In genomic region chr10:109003482-109003881, GRCm38 (mm10) we compare ENCODE assay signal across 23 mouse cellular contexts. TPM values are rescaled to one million over a fixed set of nuclear protein-coding genes. Genes with fewer than 3 reads are reported as not detected.
DNase-seq lines count a peak whose midpoint lies in the region; ATAC-seq and TF ChIP-seq lines count a peak whose summit lies in the region.
"Had no signal": no experiment of that assay in that cellular context is flagged by ENCODE, and none has a peak within 500 bp of the region (broad histone marks: within the 10 kb centered on the region; RNA-seq: fewer than 3 reads in every experiment).

No protein-coding gene starts in this region.

- no peak for TF ChIP-seq POLR2A in cortical plate, adult 2 months (IDR thresholded peaks at IDR 0.05; ENCODE audit: extremely low read depth, insufficient read depth, low read length)

- no peak for ATAC-seq in cerebellum, adult (ENCODE audit: insufficient number of reproducible peaks, low FRiP score, low TSS enrichment)
- no peak for ATAC-seq in megakaryocyte, adult 5-6 weeks (ENCODE audit: poor library complexity, severe bottlenecking)
- ATAC-seq: Patski had no signal

- peak; percentile 64 for DNase-seq in cerebellum, adult 11 months
- peak; percentile 29 for DNase-seq in left cerebral cortex, postnatal 4 days
- DNase-seq in left cerebral cortex, adult 8-10 months (ENCODE audit: low spot score in 2 of 2) = no peak
- DNase-seq in cerebellum, adult 8-10 months = peak; percentile 72
- no peak for DNase-seq in thymus, postnatal 14 days
- DNase-seq: adrenal gland, adult 8-10 months; gastrocnemius, postnatal 25 days; heart, adult 2 months; kidney, adult 11 months; liver, embryonic 13.5 days; lung, postnatal 4 days; spleen, adult 18-20 months; thymus, adult 18-20 months had no signal

- no peak overlapping the region; the same call in 1 of the 2 replicates for H3K4me3 ChIP-seq in cortical plate, adult 2 months (ENCODE audit: insufficient read depth, low read length)
- H3K4me3 ChIP-seq: embryonic facial prominence, embryonic 15.5 days; forebrain, embryonic 10.5 days; heart, adult 2 months; heart, embryonic 15.5 days; limb, embryonic 12.5 days; liver, embryonic 13.5 days; lung, embryonic 15.5 days had no signal

- TF ChIP-seq CTCF in cortical plate, adult 2 months (IDR thresholded peaks at IDR 0.05; ENCODE audit: extremely low read depth, insufficient read depth, low read length) = no peak

- intact Hi-C loops in left cerebral cortex, postnatal 4 days (cut with DNase I) = loop anchor here (10.0 kb wide), 1 partner anchor 549 kb away; no protein-coding TSS in a partner anchor

- peaks cover 6% of the 10 kb centered on the region for H3K4me1 ChIP-seq in cortical plate, adult 2 months (ENCODE audit: control insufficient read depth, insufficient read depth, low read length)
- H3K4me1 ChIP-seq: embryonic facial prominence, embryonic 15.5 days; forebrain, embryonic 10.5 days; heart, embryonic 15.5 days; limb, embryonic 12.5 days; liver, embryonic 13.5 days; lung, embryonic 15.5 days had no signal

- peak overlapping the region; percentile 84 for H3K27ac ChIP-seq in cortical plate, adult 2 months (ENCODE audit: insufficient read depth, low read length)
- H3K27ac ChIP-seq: embryonic facial prominence, embryonic 15.5 days; forebrain, embryonic 10.5 days; heart, adult 2 months; heart, embryonic 15.5 days; limb, embryonic 12.5 days; liver, embryonic 13.5 days; lung, embryonic 15.5 days had no signal

RNA-seq across cellular contexts. Expression of gene Syt1, which starts 7.3 kb away (rescaled TPM):
- 100 to 1,000 TPM; 424 to 437 TPM for total RNA-seq in left cerebral cortex, postnatal 4 days (2021)
- 1,000 to 10,000 TPM; 1,019 to 1,236 (median 1,126) TPM for total RNA-seq in left cerebral cortex, adult 8-10 months (2022)
- polyA plus RNA-seq in cortical plate, adult 2 months (2012; rRNA removed) = 748 and 792 TPM in 2 replicates
- total RNA-seq in megakaryocyte, adult 5-6 weeks (2015) = not detected in 2 replicates
- total RNA-seq in megakaryocyte, adult 5-6 weeks (2017) = not detected in 2 replicates
- total RNA-seq: common myeloid progenitor, adult 5-6 weeks; gastrocnemius, postnatal 25 days had no signal

Comparison
In these comparisons a context has a peak if more than half of its experiments do, and no peak if none do; other contexts are left out.
1. DNase-seq: peak in cerebellum, adult 11 months (single experiment), left cerebral cortex, postnatal 4 days (single experiment) and cerebellum, adult 8-10 months (single experiment); none in left cerebral cortex, adult 8-10 months (0 of 2) and thymus, postnatal 14 days (single experiment).
2. RNA of gene Syt1, which starts 7.3 kb away (total RNA-seq): 1,019 to 1,236 TPM in left cerebral cortex, adult 8-10 months and 424 to 437 TPM in left cerebral cortex, postnatal 4 days; not detected in megakaryocyte, adult 5-6 weeks; every median in the first group is over 100 times any median in the second.